Mouse (Mus musculus) lung, embryonic 14.5 days (tissue): Measurements from ENCODE around the gene Smtnl2. TPM values are rescaled to one million over a fixed set of nuclear protein-coding genes. Genes with fewer than 3 reads are reported as not detected.

Experiments
- ATAC-seq: fragments of 200-750 bp; cut with Nextera tagmentation; 2 replicates; pipeline ENCODE4 v1.8.0; 2017; ENCODE audit warnings: mild to moderate bottlenecking, moderate TSS enrichment, moderate library complexity; ENCODE audit not compliant: insufficient read depth
- DNase-seq: peaks from one replicate; pipeline ENCODE4 v3.0.0-alpha.2; 2015
- H3K27ac ChIP-seq: fragments of 300-500 bp; sonication (generic); 2 replicates; pipeline ENCODE4 v1.5.1; 2014; ENCODE audit warnings: low read depth, mild to moderate bottlenecking, moderate library complexity
- H3K27me3 ChIP-seq: fragments of 300-500 bp; sonication (generic); 2 replicates; pipeline ENCODE4 v1.6.1; 2014; ENCODE audit warnings: low read length, control low read depth; ENCODE audit not compliant: insufficient read depth
- H3K36me3 ChIP-seq: fragments of 300-500 bp; sonication (generic); 2 replicates; pipeline ENCODE4 v1.6.1; 2014; ENCODE audit warnings: control low read depth; ENCODE audit not compliant: insufficient read depth
- H3K4me1 ChIP-seq: fragments of 300-500 bp; sonication (generic); 2 replicates; pipeline ENCODE4 v1.6.1; 2014; ENCODE audit warnings: antibody characterized with exemption, control low read depth; ENCODE audit not compliant: insufficient read depth
- H3K4me2 ChIP-seq: fragments of 300-500 bp; sonication (generic); 2 replicates; pipeline ENCODE4 v1.6.1; 2014; ENCODE audit warnings: mild to moderate bottlenecking
- H3K4me3 ChIP-seq: fragments of 300-500 bp; sonication (generic); 2 replicates; pipeline ENCODE4 v1.5.1; 2014; ENCODE audit warnings: low read depth, low read length
- H3K9ac ChIP-seq: fragments of 300-500 bp; sonication (generic); 2 replicates; pipeline ENCODE4 v1.6.1; 2014
- H3K9me3 ChIP-seq: fragments of 300-500 bp; sonication (generic); 2 replicates; pipeline ENCODE4 v1.6.1; 2016; ENCODE audit warnings: low read depth, low read length, control low read depth
- CTCF ChIP-seq: IDR thresholded peaks from 2 replicates; pipeline ENCODE4 v1.5.1; 2016; ENCODE audit warnings: antibody characterized with exemption, low read depth
- WGBS: fragments of 180-500 bp; shearing (Covaris S2); extraction: QIAGEN DNeasy Blood & Tissue Kit; methylation state at CpG from one replicate; pipeline ENCODE4 v1.1.7; 2014; 5-methylcytosine and 5-hydroxymethylcytosine counted together
- polyA plus RNA-seq: library from polyadenylated mRNA; unstranded; fragments of >200 nt; fragmentation: Nextera tagmentation; extraction: Ambion mirVana; gene quantifications from 2 replicates; pipeline ENCODE4 v1.2.1, GENCODE M21; 2014

Smtnl2 gene
- polyA plus RNA-seq, 1 experiment from 2014 or later: 122 TPM

GRCm38 (mm10) chr11:72393243-72393642, 18.3 kb downstream of the Smtnl2 start:
- H3K9me3 ChIP-seq: no peaks in the 10 kb centered on the region
- ATAC-seq (no peak), DNase-seq (no peak)
- H3K27ac ChIP-seq: peak overlapping the region; percentile 80
- H3K4me1 ChIP-seq: peaks cover 52% of the 10 kb centered on the region
- peak overlapping the region; percentile 12; the same call in 1 of the 2 replicates for H3K4me2 ChIP-seq
- peaks cover 91% of the 10 kb centered on the region for H3K36me3 ChIP-seq
- 48% methylated on average over 3 of the region's 3 CpGs for WGBS
- H3K27me3 ChIP-seq: no peaks in the 10 kb centered on the region
- no peak overlapping the region for H3K4me3 ChIP-seq
- H3K9ac ChIP-seq: no peak overlapping the region
- TF ChIP-seq CTCF: no peak

DNA sequence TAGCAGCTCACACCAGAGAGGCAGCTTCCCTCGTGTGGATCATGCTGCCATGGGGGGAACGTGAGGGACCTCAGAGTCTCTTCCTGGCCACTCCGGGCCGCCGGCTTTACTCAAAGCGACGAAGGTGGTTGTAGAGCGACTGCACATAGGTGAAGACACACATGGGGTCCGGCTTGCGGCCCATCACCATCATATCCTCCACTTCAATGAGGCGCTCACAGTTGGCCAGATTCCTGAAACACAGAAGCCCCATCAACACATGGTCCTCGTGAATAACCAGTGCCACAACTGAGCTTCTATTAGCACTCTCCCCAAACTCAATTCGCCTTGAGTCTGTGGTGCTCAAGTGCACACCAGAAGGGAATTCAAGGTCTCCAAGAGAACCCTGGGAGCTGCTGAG, 20.3 kb downstream of the Smtnl2 start:
- DNase-seq: no peak
- Histone ChIP-seq H3K4me3 (no peak overlapping the region), H3K36me3 (peaks cover 90% of the 10 kb centered on the region), H3K9me3 (no peaks in the 10 kb centered on the region), H3K4me1 (peaks cover 35% of the 10 kb centered on the region), H3K9ac (no peak overlapping the region), H3K4me2 (no peak overlapping the region), H3K27me3 (no peaks in the 10 kb centered on the region), H3K27ac (peak overlapping the region; percentile 73)
- TF ChIP-seq CTCF: no peak
- no peak for ATAC-seq
- WGBS: 87% methylated on average over 13 of the region's 13 CpGs

- H3K36me3 ChIP-seq: peaks cover 76% of the 10 kb centered on the region
- no peak overlapping the region for H3K4me2 ChIP-seq
- no peak overlapping the region for H3K9ac ChIP-seq
- H3K9me3 ChIP-seq: no peaks in the 10 kb centered on the region
- no peak for TF ChIP-seq CTCF
- DNase-seq: peak; percentile 92
- H3K4me3 ChIP-seq: no peak overlapping the region
- peak; percentile 73 for ATAC-seq
- WGBS: 46% methylated on average over 7 of the region's 7 CpGs
- H3K27me3 ChIP-seq: no peaks in the 10 kb centered on the region
- peak overlapping the region; percentile 87 for H3K27ac ChIP-seq
- H3K4me1 ChIP-seq: peaks cover 24% of the 10 kb centered on the region
These were observed 21.9 kb downstream of the Smtnl2 start for GRCm38 (mm10) chr11:72389407-72390142.

DNA sequence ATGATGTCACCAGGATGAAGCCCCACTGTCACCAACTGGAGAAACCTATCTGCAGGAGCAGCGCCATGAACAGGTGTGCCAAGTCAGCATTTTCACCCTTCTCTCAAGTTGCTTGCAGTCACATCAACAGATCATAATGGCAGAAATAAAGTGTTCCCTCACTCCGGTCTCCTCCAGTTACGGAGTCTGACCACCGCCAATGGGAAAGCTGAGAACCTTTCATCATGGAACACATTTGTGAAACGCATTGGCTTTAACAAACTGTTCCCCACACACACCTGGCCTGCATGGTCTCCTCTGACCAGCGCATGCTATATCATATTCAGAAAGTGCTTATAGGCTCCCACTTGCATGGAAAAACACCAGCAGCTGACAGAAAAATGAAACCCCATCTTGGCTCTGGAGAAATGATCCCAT, 23.4 kb downstream of the Smtnl2 start:
- no peak overlapping the region for H3K27ac ChIP-seq
- no peak overlapping the region for H3K4me3 ChIP-seq
- DNase-seq (no peak), ATAC-seq (no peak)
- TF ChIP-seq CTCF: no peak
- no peaks in the 10 kb centered on the region for H3K9me3 ChIP-seq
- peaks cover 12% of the 10 kb centered on the region; the same call in 1 of the 2 replicates for H3K4me1 ChIP-seq
- no peak overlapping the region for H3K9ac ChIP-seq
- H3K27me3 ChIP-seq: no peaks in the 10 kb centered on the region
- WGBS: 90% methylated on average over 6 of the region's 6 CpGs
- no peak overlapping the region for H3K4me2 ChIP-seq
- H3K36me3 ChIP-seq: peaks cover 62% of the 10 kb centered on the region

DNA sequence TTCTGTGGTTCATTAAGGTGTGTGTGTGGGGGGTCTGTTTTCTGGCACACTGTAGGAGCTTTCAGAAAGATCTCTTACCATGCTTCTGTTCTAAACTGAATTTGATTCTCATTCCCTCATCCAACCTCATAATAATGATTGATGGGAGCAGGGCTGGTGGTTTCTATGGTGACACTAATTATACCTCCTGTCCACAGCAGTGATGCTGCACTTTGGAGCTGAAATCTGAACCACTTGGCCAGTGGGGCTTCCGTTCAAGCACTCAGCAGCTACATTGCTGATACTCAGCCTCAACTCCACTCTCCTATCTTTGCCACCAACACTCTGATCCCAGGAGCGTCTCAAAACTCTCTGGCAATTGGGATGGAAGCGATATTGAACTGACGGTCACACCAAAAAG, 32.2 kb downstream of the Smtnl2 start:
- H3K27me3 ChIP-seq: no peaks in the 10 kb centered on the region

DNA sequence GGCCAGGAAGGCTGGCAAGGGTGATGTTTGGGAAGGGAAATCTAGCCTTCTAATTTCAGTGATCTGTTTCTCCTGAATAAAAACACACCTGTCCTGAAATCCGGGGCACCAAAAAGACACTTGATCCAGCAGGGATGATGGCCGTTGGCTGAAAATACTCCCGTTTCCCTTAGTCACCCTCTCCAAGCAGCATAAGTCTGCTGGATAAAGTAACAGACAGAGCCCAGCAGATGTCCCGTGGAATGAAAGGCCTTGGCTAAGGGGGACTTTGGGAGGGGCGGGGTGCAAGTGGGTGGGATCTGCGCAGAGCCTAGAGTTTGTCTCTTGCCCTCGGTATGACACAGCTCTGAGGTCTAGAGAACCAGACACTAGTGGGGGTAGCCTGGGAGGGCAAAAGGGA, 33.3 kb downstream of the Smtnl2 start:
- Histone ChIP-seq H3K4me3 (no peak overlapping the region), H3K4me2 (no peak overlapping the region), H3K9ac (no peak overlapping the region), H3K9me3 (no peaks in the 10 kb centered on the region), H3K36me3 (no peaks in the 10 kb centered on the region), H3K4me1 (no peaks in the 10 kb centered on the region), H3K27me3 (no peaks in the 10 kb centered on the region), H3K27ac (no peak overlapping the region)
- DNase-seq: peak; percentile 17
- no peak for TF ChIP-seq CTCF
- 50% methylated on average over 7 of the region's 7 CpGs for WGBS
- ATAC-seq: peak; percentile 50; the same call in 1 of the 2 replicates

More for the DNA sequence above, 32.2 kb downstream of the Smtnl2 start:
- no peaks in the 10 kb centered on the region for H3K36me3 ChIP-seq
- no peak overlapping the region for H3K27ac ChIP-seq
- H3K4me2 ChIP-seq: no peak overlapping the region
- H3K4me3 ChIP-seq: no peak overlapping the region
- no peaks in the 10 kb centered on the region for H3K9me3 ChIP-seq
- DNase-seq: no peak
- no peak overlapping the region for H3K9ac ChIP-seq
- no peak for ATAC-seq
- 59% methylated on average over 4 of the region's 4 CpGs for WGBS
- TF ChIP-seq CTCF: no peak
- no peaks in the 10 kb centered on the region for H3K4me1 ChIP-seq

GRCm38 (mm10) chr11:72376562-72376961, 35.0 kb downstream of the Smtnl2 start:
- H3K4me1 ChIP-seq: no peaks in the 10 kb centered on the region
- DNase-seq (no peak), ATAC-seq (no peak)
- H3K27me3 ChIP-seq: no peaks in the 10 kb centered on the region
- no peak overlapping the region for H3K4me2 ChIP-seq
- no peak overlapping the region for H3K9ac ChIP-seq
- TF ChIP-seq CTCF: no peak
- no peaks in the 10 kb centered on the region for H3K9me3 ChIP-seq
- no peak overlapping the region for H3K27ac ChIP-seq
- 58% methylated on average over 2 of the region's 2 CpGs for WGBS
- no peaks in the 10 kb centered on the region for H3K36me3 ChIP-seq
- no peak overlapping the region for H3K4me3 ChIP-seq
